Mouse (Mus musculus) stomach, postnatal 0 days (tissue): ENCODE measurements around the gene Gm17622.

ENCODE experiments used
- CTCF ChIP-seq: IDR thresholded peaks from 2 replicates; pipeline ENCODE4 v1.5.1; 2016; ENCODE audit warnings: antibody characterized with exemption, low read depth, mild to moderate bottlenecking, moderate library complexity
- EP300 ChIP-seq: optimal IDR thresholded peaks from 2 replicates; pipeline ENCODE3; 2016; ENCODE audit warnings: antibody characterized with exemption

GRCm38 (mm10) chr13:96521294-96521693 lies 30.8 kb downstream of the Gm17622 start:
- TF ChIP-seq CTCF (no peak), EP300 (no peak)
